Mouse (Mus musculus) embryonic fibroblast, embryonic 13.5 days (primary cell): ENCODE data around the gene Nenf.

Experiments
- CTCF ChIP-seq: IDR thresholded peaks from 2 replicates; pipeline ENCODE4 v1.5.1; 2011; ENCODE audit warnings: mild to moderate bottlenecking, control low read depth, low read length, moderate library complexity, borderline replicate concordance; ENCODE audit not compliant: insufficient read depth
- POLR2A ChIP-seq: IDR thresholded peaks from 2 replicates; pipeline ENCODE4 v1.6.1; 2011; ENCODE audit warnings: low read depth, mild to moderate bottlenecking, control low read depth, low read length, moderate library complexity

- peak; percentile 5; the same call in 1 of the 2 replicates for TF ChIP-seq CTCF
- TF ChIP-seq POLR2A, result no peak
These were observed 34.9 kb upstream of the Nenf start for GRCm38 (mm10) chr1:191352786-191353488.
